Mouse (Mus musculus): Measurements from ENCODE around the gene Cacng3.
A peak's percentile ranks its signal among the peaks of the same experiment; 100 is the strongest.

The Cacng3 gene

DNA sequence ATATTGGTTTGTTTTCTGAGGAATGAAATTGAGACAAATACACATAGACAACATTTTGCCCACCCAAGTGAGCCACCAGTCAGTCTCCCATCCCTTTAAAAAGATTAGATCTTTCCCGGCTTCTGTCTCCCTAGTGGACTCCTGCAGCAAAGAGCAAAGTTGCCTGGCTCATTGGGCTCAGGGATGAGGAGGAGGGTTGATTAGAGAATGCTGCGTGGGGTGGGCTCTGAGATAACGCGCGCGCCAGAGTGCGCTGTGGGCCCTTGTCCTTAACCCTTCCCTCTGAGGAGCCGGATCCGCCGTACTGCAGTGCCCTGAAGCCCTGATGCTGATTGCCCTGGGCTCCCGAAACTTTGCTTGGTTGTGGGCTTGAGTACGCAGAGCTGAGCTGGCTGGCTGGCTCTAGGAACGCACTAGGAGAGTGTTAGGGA lies at the start of gene Cacng3:
Cacng3 (plus strand) TSS at position 51 of the 431 bp plus-strand sequence.
- DNase-seq (ENCODE audit: low read depth) = no peak

DNA sequence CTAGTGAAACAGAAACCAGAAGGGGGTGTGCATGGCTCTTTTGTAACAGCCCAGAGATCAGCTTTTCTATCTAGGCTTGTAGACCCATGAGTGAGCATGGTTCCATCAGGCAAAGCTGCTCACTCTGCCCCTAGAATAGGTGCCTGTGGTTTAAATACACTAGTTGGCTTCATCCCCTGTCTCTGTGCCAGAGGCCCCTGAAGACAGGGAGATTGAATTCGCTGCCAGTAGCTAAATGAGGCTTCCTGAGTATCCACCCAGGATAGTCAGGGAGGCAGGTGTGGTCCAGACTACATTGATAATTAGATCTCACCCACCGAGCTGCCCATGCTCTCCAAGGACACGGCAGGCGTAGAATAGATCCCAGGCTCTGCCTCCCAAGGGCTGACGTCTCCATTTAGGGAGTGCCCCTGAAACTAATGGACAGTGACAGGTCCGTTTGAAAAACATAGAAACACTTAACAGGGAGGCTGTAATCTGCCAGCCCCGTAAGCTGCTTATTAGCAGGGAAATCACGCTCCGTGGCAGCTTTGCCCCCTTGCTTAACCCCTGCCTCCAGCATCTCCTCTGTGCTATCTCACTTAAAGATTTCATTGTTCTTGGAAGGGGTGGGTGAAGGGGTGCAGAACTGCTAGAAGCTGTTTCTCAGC lies 48.0 kb upstream of the Cacng3 start:
- DNase-seq (ENCODE audit: low read depth) = no peak

- DNase-seq (ENCODE audit: low read depth) = no peak
These were observed 46.5 kb upstream of the Cacng3 start for GRCm38 (mm10) chr7:122623753-122624152.

DNA sequence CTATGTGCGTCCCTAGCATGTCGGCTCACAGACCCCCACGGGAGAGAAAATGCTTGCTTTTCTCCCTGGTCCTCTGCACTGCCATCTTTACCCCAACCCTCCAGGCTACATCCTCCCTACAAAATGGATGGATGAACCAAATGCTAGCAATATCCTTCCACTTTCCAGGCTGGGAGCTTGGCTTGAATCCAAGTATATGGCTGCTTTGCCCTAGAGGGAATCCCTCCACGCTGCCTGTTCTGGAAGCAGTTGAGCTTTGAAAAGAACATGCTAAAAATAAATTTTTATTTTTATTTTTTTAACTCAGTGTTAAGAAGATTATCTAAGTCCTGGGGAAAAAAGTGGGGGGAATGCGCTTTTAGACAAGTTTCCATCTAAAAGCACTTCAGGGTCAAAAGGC lies 42.2 kb upstream of the Cacng3 start:
- no peak for DNase-seq (ENCODE audit: low read depth)

- DNase-seq (ENCODE audit: low read depth) = no peak
These were observed 39.9 kb upstream of the Cacng3 start for GRCm38 (mm10) chr7:122630386-122630785.

- no peak for DNase-seq (ENCODE audit: low read depth)
These were observed 39.1 kb upstream of the Cacng3 start for GRCm38 (mm10) chr7:122631151-122631550.

GRCm38 (mm10) chr7:122632946-122633345 lies 37.3 kb upstream of the Cacng3 start:
- peak; percentile 4 for DNase-seq (ENCODE audit: low read depth)

GRCm38 (mm10) chr7:122633463-122633862 lies 36.8 kb upstream of the Cacng3 start:
- DNase-seq (ENCODE audit: low read depth) = no peak

DNA sequence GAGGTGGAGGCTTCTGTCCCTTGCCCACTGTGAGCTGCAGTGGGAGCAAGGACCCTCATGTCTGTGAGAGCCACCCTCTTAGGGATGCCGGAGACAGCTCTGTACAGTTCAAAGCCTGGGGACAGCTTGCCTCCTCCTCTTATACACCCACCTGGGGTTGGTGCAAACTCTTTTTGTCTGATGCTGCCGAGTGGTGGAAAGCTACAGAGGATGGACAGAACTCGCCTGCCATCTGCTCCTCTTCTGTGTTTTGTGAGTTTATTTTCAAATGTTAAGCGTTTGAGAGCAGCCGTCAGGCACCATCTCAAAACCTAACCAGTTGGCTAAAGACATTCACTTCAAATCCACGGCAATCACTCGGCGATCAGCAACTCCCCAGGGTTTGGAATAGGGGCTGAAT lies 26.6 kb upstream of the Cacng3 start:
- no peak for DNase-seq (ENCODE audit: low read depth)

DNA sequence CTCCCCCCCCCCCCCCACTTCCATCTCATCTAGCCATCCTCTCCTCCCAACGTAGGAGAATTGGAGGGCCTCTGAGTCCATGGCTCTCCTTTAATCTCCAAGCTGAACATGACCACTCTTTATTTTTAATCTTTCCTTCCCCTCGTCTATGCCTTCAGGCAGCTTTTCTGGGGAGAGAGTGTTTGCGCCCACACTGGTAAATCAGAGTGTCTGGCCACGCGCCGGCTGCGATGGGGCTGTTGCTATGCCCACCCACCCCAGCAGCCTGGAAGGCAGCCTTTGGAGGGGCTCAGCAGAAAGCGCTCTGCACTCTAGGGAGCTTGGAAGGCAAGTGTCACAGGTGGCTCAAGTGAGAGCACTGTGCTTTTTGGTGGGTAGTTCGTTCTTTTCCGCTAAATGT lies 21.0 kb upstream of the Cacng3 start:
- DNase-seq (ENCODE audit: low read depth) = no peak

DNA sequence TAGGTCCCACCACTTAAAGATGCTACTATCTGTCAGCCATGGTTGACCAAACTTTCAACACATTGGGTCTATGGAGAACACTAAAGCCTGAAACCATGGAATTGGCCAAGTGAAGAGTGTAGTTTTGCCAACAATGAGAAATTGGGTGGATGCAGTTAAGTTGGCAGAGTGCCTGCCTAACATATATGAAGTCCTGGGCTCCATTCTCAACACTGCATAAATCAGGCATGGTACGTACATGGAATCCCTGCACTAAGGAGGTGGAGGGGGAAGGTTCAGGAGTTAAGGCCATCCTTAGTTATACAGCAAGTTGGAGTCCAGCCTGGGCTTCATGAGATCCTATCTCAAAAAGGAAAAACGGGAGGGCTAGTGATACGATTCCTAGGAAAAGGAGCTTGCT lies 17.8 kb upstream of the Cacng3 start:
- DNase-seq (ENCODE audit: low read depth) = no peak

DNA sequence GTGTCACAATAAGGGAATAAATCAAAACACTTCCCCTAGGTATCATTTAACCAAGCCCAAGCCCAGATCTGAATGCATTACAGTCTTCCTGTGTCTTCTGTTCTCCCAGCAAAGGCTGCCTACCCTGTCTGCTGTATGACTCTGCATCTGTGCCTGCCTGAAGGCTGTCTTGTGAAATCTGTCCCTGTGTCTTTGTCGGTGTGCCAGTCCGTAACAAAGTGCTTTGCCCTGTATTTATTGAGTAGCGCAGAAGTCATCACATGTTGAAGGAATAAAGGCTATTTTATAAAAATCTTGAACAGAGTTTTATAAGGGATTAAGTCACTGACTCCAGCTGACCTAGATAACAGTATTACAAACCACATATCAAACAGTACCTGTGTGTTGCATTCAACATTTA lies 13.6 kb upstream of the Cacng3 start:
- DNase-seq (ENCODE audit: low read depth) = no peak

DNA sequence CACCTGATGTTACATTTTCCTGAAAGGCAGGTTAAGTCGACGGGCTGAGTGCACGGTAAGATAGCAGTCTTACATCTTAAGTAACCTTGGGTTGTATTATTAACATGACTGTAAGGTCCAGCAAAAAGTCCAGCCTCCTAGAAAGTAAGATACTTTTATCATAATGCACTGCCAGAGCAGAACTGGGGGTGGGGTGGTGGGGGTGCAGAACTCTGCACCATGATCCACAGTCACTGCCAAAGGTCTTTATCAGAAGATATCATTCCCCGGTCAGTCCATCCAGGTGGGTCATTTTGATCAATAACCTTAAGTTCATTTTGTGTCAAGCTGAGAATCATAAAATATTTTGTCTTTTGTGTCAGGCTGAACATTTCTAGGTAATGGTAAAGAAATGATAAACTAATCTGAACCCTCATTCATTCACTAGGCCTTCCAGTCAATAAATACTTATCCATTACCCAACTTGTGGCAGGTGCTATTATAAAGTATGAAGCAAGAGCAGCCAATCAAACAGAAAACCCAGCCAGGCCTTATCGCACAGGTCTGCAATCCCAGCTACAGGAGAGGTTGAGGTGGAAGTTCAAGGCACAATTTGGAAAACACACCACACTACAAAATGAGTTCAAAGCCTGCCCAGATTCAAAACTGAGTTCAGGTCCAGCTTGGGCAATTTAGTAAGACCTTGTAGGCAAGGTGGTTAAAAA lies 12.7 kb upstream of the Cacng3 start:
- DNase-seq (ENCODE audit: low read depth) = no peak

DNA sequence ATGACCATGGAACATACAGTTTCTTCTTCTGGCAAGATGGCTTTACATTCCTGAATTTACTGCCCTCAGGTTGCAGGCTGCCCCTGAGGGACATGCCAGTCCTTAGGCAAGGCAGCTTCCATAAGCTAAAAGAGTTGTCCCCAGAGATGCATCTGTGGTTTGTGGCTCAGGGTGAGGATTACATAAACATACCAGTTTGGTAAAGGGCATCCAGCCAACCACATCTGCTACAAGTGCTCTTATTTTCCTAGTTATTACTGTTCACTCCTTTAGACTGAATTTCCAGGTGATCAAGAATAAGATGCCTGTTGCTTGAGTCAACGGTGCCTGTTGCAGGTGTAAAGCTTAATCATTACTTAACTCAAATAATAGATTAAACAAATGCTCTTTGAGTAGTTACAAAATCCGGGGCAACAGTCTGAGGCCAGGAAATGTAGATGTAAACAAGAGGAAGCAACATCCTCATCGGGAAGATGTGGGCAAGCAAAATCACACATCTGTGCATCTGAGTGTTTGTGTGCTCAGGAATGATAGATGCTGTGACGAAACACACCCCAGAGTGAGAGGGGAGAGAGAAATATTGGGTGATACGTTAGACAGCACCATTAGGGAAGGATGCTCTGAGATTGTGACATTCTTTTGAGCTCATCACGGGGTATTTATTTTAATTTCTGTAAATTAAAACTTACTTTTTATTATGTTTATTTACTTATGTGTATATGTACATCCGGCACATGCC lies 4.8 kb upstream of the Cacng3 start:
- DNase-seq (ENCODE audit: low read depth) = no peak

DNA sequence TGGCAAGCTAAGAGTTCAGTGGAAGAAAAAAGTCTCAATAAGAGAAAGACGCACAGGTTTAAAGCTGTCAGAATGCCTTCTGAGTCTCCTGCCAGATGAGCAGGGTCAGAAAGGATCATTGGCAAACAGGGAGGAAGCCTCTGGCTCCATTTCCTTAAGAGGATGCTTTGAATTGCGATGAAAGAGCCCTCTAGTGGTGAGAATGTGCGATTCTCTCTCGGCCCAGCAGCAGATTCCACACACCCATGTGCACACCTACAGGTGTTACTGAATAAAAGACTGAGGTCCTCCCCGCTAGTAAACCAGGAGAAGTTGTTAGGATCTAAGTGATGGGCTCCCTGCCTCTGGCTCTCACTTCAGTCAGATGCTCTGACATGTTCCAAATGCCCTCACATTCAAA lies 2.4 kb upstream of the Cacng3 start:
- peak; percentile 34 for DNase-seq (ENCODE audit: low read depth)

DNA sequence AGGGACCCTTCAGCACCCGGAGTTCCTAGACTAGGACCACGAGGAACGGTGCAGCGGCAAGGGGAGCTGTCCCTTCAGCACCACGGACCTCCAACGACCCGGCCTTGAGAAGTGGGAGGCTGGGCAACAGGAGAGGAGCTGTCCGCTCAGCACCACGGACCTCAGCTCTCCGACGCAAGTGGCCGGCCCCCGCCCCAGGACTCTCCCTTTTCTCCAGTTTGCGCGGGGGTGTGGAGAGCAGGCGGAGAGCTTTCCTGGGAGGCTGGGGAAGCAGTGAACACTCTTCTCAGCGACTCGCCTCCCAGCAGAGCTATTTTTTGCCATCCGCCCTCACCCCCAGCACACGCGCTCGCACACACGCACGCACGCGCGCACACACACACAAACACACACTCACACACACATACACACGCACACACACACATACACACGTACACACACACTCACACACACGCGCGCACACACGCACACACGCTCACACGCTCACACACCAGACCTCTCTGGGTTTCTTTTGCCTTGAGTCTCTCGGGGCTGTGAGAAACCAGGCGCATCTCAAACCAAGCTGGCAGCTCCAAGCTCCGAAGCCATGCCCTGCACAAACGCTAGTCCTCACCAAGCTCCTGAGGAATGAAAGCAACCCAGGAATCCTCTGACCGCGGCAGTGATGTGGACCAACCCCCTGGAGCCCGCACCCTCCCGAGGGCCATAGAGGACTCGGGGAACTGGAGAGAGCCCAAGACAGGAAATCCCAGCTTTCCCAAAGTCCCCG lies 765 bp downstream of the Cacng3 start:
- peak; percentile 16 for DNase-seq (ENCODE audit: low read depth)

- no peak for DNase-seq (ENCODE audit: low read depth)
These were observed 2.7 kb downstream of the Cacng3 start for GRCm38 (mm10) chr7:122672981-122673380.

GRCm38 (mm10) chr7:122675207-122675606 lies 4.9 kb downstream of the Cacng3 start:
- no peak for DNase-seq (ENCODE audit: low read depth)

- DNase-seq (ENCODE audit: low read depth) = no peak
These were observed 31.5 kb downstream of the Cacng3 start for GRCm38 (mm10) chr7:122701751-122702150.

- DNase-seq (ENCODE audit: low read depth) = no peak
These were observed 32.2 kb downstream of the Cacng3 start for GRCm38 (mm10) chr7:122702443-122702842.

GRCm38 (mm10) chr7:122706736-122707135 lies 36.4 kb downstream of the Cacng3 start:
- no peak for DNase-seq (ENCODE audit: low read depth)

- no peak for DNase-seq (ENCODE audit: low read depth)
These were observed 46.0 kb downstream of the Cacng3 start for GRCm38 (mm10) chr7:122716299-122716698.
